Mouse (Mus musculus): Measurements from ENCODE around the gene Nktr.
A peak's percentile ranks its signal among the peaks of the same experiment; 100 is the strongest.

The Nktr gene

DNA sequence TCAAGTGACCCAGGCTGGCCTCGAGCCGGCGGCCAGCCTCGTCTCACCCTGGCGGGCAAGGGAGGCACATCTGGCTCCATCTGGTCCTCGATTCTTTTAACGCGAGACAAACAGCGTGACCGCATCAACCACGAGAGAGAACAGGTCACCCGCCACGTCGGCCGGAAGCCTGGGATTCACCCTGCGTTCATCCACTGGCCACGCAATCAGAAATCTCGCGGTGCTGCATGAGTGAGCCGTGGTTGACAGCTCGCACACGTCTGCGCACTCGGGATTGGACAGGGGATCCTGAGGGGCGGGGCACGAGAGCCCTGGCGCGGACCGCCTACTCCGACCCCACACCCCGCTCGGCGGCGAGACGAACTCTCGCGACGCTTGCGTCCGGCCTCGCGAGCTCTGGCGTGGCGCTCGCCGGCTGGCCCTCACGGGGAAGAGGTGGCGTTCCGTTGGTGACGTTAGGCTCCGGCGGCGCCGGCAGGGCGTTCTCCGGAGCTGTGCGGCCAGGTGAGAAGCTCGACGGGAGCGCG is at the start of gene Nktr:
Gene Nktr (plus strand): TSS at position 378 of the 527 bp plus-strand sequence.
- peak; percentile 97 for DNase-seq (ENCODE audit: low spot score in 2 of 2)

GRCm38 (mm10) chr9:121669348-121669791 is 49.6 kb upstream of the Nktr start:
- DNase-seq (ENCODE audit: low spot score in 2 of 2), result peak in 1 of 2 experiments; percentile 38

DNA sequence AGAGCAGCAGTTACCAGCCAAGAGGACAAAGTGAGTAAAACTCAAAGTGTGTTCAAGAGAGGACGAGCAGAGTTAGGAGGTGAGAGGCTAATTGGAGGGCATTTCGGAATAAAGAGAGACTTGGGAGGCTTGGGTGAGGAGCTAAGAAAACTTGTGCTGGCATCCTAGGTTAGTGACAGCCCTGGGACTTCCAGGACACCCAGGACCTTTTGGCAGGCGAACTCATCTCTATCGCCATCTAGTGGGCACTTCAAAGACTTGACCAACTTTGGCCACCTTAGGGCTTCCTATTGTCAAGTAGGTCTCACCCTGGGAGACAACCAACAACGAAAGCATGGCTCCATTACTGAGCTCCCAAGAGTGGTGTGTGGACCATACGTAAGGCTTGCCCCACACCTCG is 47.7 kb upstream of the Nktr start:
- peak; percentile 36 to 38 for DNase-seq (ENCODE audit: low spot score in 2 of 2)

DNA sequence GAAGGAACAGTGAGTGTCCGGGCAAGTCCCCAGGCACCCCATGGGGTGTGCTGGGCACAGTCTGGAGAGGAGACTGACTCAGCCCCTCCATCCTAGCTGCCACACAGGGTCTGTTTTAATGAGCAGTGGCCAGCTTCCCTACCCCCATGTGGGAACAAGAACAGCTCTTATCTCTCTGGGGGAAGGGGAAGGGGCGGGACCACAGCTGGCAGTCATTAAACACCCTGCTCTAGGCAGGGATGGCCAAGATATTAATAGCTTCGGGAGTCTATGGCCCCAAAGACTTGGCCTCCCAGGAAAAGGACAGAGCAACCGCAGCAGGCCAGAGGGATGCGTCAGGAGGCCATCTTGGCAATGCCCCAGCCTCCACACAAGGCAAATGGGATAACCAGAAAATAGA is 46.7 kb upstream of the Nktr start:
- no peak for DNase-seq (ENCODE audit: low spot score in 2 of 2)

DNA sequence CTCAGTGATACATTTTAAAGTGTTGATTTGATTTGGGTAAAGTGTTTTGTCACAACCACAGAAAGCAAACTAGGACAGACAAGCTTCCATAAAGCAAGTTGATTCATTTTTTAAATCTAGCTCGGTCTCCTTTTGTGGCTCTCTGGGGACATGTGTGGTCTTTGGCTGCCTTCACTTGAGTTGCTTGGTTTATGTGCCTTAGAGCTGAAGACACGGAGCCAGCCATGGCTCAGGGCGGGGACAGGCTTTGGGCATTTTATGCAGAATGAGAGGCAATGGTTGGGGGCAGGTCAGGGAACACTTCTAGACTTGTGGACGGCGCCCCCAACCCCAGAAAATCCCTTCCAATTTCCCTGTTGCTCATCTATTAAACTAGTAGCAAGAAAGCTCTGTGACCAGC is 45.3 kb upstream of the Nktr start:
- DNase-seq (ENCODE audit: low spot score in 2 of 2), result no peak

DNA sequence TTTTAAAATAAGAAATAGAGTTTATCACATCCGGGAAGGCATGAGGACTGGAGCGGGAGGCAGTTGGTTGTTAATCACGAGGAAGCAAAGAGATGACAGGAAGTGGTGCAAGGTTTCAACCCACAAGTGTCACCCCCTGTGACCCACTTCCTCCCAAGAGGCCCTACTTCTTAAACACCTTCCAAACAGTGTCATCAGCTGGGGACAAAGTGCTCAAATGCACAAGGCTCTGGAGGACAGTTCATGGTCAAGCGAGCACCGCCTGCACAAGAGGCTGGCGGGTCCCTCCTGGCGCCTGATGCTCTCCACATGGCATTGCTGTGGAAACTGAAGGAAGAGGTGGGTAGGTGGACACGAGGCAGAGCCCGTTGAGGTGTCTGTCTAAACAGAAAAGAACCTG is 44.0 kb upstream of the Nktr start:
- no peak for DNase-seq (ENCODE audit: low spot score in 2 of 2)

DNA sequence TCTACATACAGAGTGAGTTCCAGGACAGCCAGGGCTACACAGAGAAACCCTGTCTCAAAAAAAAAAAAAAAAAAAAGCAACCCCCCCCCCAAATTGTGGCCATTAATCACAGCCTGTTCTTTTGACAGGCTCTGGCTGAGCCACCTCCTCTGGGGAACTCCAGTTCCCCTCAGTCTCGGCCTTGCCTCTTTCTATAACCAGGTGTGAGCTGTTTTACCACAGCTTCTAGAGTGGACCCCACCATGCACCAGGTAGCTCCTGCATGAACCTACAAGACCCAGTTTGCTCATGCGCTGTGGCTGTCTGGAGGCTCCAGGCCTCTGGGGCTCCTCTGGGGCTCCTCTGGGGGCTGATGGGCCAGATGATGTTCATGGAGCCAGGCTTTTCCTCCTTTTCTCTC is 43.4 kb upstream of the Nktr start:
- DNase-seq (ENCODE audit: low spot score in 2 of 2), result no peak

DNA sequence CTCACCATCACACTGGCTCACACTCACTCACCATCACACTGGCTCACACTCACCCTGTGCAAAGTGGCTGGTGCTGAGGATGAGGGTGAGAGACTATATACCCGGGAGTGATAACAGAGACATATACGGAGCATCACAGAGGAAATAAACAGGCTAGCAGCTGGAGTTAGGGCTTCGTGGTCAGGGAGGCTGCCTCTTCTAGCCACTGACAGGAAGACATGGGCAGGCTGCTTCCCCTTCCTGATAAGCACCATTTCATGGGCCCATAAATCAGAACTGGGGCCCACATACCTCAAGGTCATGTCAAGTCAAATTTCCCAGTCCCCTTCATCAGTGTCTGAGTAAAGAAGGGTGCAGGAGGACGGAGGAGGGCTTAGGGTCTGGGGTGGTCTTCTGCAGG is 41.9 kb upstream of the Nktr start:
- no peak for DNase-seq (ENCODE audit: low spot score in 2 of 2)

- DNase-seq (ENCODE audit: low spot score in 2 of 2), result no peak
These were observed 41.5 kb upstream of the Nktr start for GRCm38 (mm10) chr9:121677476-121677875.

DNA sequence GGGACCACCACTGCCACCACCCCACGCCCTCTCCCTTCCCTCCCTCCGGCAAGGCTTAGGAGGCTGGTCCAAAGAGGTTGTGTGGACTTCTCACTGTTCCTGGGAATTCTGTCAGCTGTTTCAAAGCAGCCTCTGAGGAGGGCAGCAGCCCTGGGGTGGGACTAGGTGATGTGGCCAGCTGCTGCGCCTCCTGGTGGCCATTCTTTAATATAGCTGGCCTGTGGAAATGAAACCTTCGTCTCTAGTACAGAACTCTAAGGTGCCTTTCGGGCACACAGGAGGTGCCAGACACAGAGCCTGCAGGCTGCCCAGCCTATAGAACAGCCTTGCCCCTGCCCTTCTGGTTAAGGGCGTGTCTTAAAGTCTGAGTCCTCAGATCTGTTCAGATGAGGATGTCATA is 39.4 kb upstream of the Nktr start:
- no peak for DNase-seq (ENCODE audit: low spot score in 2 of 2)

DNA sequence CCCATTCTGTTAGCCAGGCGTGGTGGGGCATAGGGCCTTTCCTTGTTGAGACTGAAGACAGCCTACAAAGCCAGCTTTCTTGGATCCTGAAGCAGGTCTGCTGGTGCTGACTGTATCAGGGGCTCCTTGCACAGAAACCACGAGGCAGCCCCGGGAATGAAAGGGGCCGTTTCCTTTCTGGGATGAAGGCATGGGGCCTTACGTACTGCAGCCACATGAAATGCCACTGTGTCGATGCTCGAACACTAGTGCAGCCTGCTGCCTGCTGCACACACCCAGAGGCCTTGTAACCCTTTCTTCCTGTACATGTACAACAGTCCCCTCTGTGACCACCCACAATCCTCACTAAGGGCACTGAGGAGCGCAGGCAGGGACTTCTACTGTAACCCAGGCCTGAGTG is 37.8 kb upstream of the Nktr start:
- DNase-seq (ENCODE audit: low spot score in 2 of 2), result no peak

DNA sequence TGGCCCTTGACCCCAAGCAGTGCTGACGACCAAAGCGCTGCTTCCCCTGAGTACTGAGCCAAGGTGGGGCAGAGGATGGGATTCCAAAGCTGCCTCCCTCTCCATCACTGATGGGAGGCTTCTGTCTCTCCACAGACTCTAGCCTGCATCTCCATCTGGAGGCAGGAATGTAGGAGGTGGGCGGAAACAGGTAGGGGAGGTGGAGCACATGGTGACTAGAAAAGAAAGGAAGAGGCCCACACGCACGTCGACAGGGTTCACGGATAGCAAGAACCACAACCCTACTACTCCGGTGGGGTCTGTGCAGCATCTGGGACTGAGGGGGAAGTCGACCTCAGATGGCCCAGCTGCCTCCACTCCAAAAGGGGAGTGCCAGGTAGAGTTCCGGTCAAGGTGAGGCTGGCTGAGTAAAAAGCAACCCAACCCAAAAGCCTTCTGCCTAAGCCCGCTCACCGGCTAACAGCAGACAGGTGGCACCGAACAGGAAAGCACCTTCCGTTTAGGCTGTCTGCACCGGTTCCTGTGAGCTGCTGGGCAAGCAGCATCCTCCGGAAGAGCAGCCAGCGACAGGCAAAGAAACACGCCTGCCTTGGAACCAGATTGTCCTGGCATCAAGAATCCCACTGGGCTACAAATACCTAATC is 36.8 kb upstream of the Nktr start:
- no peak for DNase-seq (ENCODE audit: low spot score in 2 of 2)

GRCm38 (mm10) chr9:121684702-121685101 is 34.3 kb upstream of the Nktr start:
- DNase-seq (ENCODE audit: low spot score in 2 of 2), result no peak

- peak; percentile 58 to 71 for DNase-seq (ENCODE audit: low spot score in 2 of 2)
These were observed 28.7 kb upstream of the Nktr start for GRCm38 (mm10) chr9:121690200-121690651.

- no peak for DNase-seq (ENCODE audit: low spot score in 2 of 2)
These were observed 28.2 kb upstream of the Nktr start for GRCm38 (mm10) chr9:121690734-121691133.

DNA sequence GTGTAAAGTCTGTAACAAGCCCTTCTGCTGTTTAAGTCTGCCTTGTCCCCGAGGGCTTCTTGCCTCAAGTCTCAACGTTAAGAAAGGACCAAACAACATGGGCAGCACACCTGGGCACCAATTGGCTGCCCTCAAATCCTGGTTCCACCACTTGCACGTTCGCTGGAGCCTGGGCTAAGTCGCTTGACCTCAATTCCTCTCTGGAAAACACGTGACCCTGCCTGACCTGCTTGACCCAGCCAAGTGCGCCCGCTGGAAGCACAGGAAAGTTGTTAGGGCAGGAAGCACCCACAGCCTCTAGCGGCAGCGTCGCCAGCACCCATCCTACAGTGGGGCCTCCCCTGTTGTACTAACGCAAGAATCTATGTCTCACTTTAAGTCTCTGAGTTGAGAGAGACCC is 24.2 kb upstream of the Nktr start:
- no peak for DNase-seq (ENCODE audit: low spot score in 2 of 2)

DNA sequence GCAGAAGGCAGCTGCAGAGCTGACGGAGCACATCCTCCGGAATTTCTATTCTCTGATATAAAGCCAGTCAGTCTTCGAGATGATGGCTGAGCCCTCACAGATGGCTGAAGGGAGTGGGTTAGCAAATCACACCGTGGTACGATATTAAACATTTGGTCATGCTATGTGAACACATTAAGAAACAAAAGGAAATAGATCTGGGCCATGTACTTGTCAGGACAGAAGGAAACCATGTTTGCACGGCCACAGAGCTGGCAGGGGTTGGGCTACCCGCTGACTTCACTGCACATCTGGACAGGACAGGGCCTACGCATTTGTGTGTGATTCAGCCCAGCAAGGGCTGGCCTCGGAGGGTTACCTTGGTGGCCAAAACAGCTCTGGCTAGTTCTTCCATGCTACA is 22.3 kb upstream of the Nktr start:
- no peak for DNase-seq (ENCODE audit: low spot score in 2 of 2)

DNA sequence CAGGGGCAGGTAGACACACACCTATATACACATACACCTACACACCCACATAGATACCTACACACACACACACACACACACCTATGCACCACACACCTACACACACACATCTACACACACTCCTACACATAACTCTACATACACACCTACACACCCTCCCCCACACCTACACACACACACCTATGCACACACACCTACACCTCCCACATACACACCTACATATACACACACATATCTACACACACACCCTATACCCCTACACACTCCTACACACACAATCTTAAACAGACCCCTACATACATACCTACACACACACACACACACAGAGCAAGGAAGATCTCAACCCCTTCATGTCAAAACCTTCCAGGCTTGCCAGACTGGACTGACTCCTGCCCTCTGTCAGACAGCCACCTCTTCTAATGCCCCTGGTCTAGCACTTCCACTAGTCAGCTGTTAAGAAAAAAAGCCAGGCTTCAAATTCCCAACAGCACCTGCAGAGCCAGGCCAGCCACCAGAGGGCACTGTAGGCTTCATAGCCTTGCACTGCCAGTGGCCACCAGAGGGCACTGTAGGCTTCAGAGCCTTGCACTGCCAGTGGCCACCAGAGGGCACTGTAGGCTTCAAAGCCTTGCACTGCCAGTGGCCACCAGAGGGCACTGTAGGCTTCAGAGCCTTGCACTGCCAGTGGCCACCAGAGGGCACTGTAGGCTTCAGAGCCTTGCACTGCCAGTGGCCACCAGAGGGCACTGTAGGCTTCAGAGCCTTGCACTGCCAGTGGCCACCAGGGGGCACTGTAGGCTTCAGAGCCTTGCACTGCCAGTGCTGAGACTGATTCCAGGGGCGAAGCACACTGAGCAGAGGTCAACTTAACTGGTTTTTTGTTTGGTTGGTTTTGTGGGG is 21.6 kb upstream of the Nktr start:
- DNase-seq (ENCODE audit: low spot score in 2 of 2), result peak; percentile 55 to 60

GRCm38 (mm10) chr9:121704261-121704645 is 14.7 kb upstream of the Nktr start:
- no peak for DNase-seq (ENCODE audit: low spot score in 2 of 2)

- DNase-seq (ENCODE audit: low spot score in 2 of 2), result peak; percentile 88 to 92
These were observed 14.0 kb upstream of the Nktr start, which contains the start of gene Sec22c for GRCm38 (mm10) chr9:121704646-121705625. Gene Sec22c (minus strand): TSS chr9:121705490.

- DNase-seq (ENCODE audit: low spot score in 2 of 2), result no peak
These were observed 12.8 kb upstream of the Nktr start for GRCm38 (mm10) chr9:121706029-121706675.
